Mouse (Mus musculus) ES-Bruce4 (cell line): ENCODE measurements at regions not wholly inside any gene's neighbourhood (a gene's known extent, or its start where the extent isn't known, plus 50 kb on each side); places are given as distances from the start of the nearest gene placed in this dataset.

Experiments used
- H3K27ac ChIP-seq: 2 replicates; pipeline ENCODE4 v1.5.1; 2012; ENCODE audit warnings: low read length, inconsistent platforms; ENCODE audit not compliant: insufficient read depth
- H3K27me3 ChIP-seq: 2 replicates; pipeline ENCODE4 v1.6.1; 2012; ENCODE audit warnings: mild to moderate bottlenecking, low read length, inconsistent platforms; ENCODE audit not compliant: control insufficient read depth, poor library complexity, insufficient read depth, severe bottlenecking
- H3K36me3 ChIP-seq: 2 replicates; pipeline ENCODE4 v1.6.1; 2012; ENCODE audit warnings: inconsistent platforms, mild to moderate bottlenecking, low read length, moderate library complexity; ENCODE audit not compliant: control insufficient read depth, poor library complexity, insufficient read depth, severe bottlenecking
- H3K4me1 ChIP-seq: one replicate; pipeline ENCODE4 v1.8.1; 2011; ENCODE audit warnings: low read length; ENCODE audit not compliant: control insufficient read depth, insufficient read depth
- H3K4me3 ChIP-seq: 2 replicates; pipeline ENCODE4 v1.5.1; 2011; ENCODE audit warnings: low read depth, mild to moderate bottlenecking, low read length
- H3K9ac ChIP-seq: 2 replicates; pipeline ENCODE4 v1.6.1; 2012; ENCODE audit warnings: low read depth, mild to moderate bottlenecking, inconsistent platforms; ENCODE audit not compliant: poor library complexity, severe bottlenecking
- H3K9me3 ChIP-seq: replicated peaks from 2 replicates; pipeline ENCODE4 v1.6.1; 2012; ENCODE audit warnings: mild to moderate bottlenecking, low read length, inconsistent platforms; ENCODE audit not compliant: control insufficient read depth, poor library complexity, insufficient read depth, severe bottlenecking
- CTCF ChIP-seq: IDR thresholded peaks from one replicate; pipeline ENCODE4 v1.8.1; 2011; ENCODE audit warnings: low read depth, low read length
- EP300 ChIP-seq: IDR thresholded peaks from 2 replicates; pipeline ENCODE4 v1.6.1; 2011; ENCODE audit warnings: low read depth, low read length; ENCODE audit not compliant: insufficient read depth
- POLR2A ChIP-seq: IDR thresholded peaks from one replicate; pipeline ENCODE4 v1.8.1; 2011; ENCODE audit warnings: low read length; ENCODE audit not compliant: insufficient read depth

DNA sequence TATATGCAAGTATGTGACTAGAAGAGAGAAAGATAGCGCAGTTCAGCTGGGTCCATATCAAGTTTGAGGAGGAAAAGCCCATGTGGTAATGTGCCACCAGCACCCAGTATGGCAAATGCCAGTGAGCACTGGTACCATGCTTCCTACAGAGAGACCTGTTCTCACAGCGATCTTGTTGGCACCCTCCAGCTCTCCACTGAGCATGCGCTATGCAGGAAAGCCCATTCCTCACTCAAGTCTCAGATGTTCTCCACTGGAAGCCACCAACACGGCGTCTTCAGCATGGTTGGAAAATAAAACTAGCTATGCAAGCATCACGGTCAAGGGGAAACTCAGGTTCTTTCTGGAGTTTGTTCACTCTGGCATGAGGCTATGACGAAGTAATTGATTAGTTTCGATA is 567.3 kb upstream of the Gm10131 start:
- no peak overlapping the region for H3K27ac ChIP-seq
- no peak overlapping the region for H3K4me3 ChIP-seq
- no peaks in the 10 kb centered on the region for H3K9me3 ChIP-seq
- H3K27me3 ChIP-seq: 0 out of 2 replicates have a peak, but pooled peaks cover 2% of the 10 kb centered on the region
- H3K36me3 ChIP-seq: no peaks in the 10 kb centered on the region
- H3K4me1 ChIP-seq: no peaks in the 10 kb centered on the region
- no peak overlapping the region for H3K9ac ChIP-seq
- TF ChIP-seq EP300: no peak
- TF ChIP-seq CTCF: no peak
- TF ChIP-seq POLR2A: no peak

DNA sequence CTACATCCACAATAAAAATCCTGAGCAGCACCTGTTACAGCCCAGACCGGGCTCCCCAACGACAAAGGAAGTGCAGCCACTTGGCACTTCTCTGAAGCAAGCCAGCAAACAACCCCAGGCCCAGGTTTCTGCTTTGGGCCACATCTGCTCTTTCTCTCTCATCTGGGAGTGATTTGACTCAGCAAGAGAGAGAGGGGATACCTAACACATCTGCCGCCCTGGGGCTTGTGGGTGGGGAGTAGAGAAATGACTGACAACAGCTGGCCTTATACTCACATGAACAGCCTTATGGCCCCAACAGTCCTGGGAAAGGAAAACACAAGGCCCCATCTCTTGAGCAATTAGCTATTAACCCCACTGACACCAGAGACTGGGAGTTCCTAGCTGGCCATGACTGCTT is 560.2 kb upstream of the Gm10131 start:
- peaks cover 2% of the 10 kb centered on the region; the same call in 1 of the 2 replicates for H3K27me3 ChIP-seq
- no peak for TF ChIP-seq EP300
- no peak for TF ChIP-seq CTCF
- no peak for TF ChIP-seq POLR2A
- H3K27ac ChIP-seq: no peak overlapping the region
- no peaks in the 10 kb centered on the region for H3K36me3 ChIP-seq
- no peak overlapping the region for H3K4me3 ChIP-seq
- no peaks in the 10 kb centered on the region for H3K9me3 ChIP-seq
- H3K4me1 ChIP-seq: no peaks in the 10 kb centered on the region
- no peak overlapping the region for H3K9ac ChIP-seq

- Histone ChIP-seq H3K27me3 (peaks cover 2% of the 10 kb centered on the region; the same call in 1 of the 2 replicates), H3K9ac (no peak overlapping the region), H3K4me1 (no peaks in the 10 kb centered on the region), H3K27ac (no peak overlapping the region), H3K9me3 (no peaks in the 10 kb centered on the region), H3K36me3 (no peaks in the 10 kb centered on the region), H3K4me3 (no peak overlapping the region)
- TF ChIP-seq EP300 (no peak), CTCF (no peak), POLR2A (no peak)
Measured at GRCm38 (mm10) chr8:34670930-34671715, 559.6 kb upstream of the Gm10131 start.

DNA sequence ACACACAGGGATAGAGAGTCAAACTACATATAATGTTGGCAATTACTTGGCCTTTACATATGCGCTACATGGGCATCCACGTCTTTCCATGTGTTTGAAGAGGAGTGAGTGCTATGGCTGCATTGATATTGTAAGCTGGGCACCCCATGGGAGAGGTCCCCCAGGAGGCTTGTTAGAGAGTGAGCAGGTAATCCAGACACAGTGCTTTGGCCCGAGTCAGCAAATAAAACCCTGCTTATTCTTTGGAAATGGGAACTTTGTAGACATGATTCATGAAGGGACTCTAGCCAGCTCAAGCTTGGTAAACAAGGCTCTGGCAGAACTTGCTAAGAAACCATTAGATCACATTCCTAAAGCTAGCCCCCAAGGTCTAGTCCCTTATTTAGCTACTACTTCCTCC is 557.6 kb upstream of the Gm10131 start:
- H3K36me3 ChIP-seq: no peaks in the 10 kb centered on the region
- no peak overlapping the region for H3K9ac ChIP-seq
- no peak overlapping the region for H3K4me3 ChIP-seq
- TF ChIP-seq POLR2A (no peak), CTCF (no peak), EP300 (no peak)
- no peaks in the 10 kb centered on the region for H3K4me1 ChIP-seq
- peaks cover 6% of the 10 kb centered on the region for H3K9me3 ChIP-seq
- no peak overlapping the region for H3K27ac ChIP-seq
- H3K27me3 ChIP-seq: no peaks in the 10 kb centered on the region; the same call in 1 of the 2 replicates

- Histone ChIP-seq H3K9ac (no peak overlapping the region), H3K9me3 (peaks cover 31% of the 10 kb centered on the region), H3K36me3 (no peaks in the 10 kb centered on the region), H3K27me3 (no peaks in the 10 kb centered on the region; the same call in 1 of the 2 replicates), H3K4me1 (no peaks in the 10 kb centered on the region), H3K4me3 (no peak overlapping the region), H3K27ac (no peak overlapping the region)
- TF ChIP-seq CTCF: no peak
- no peak for TF ChIP-seq EP300
Measured at GRCm38 (mm10) chr8:34664429-34664828, 552.9 kb upstream of the Gm10131 start.

- H3K4me3 ChIP-seq: no peak overlapping the region
- peaks cover 37% of the 10 kb centered on the region for H3K9me3 ChIP-seq
- no peak overlapping the region for H3K9ac ChIP-seq
- no peaks in the 10 kb centered on the region for H3K4me1 ChIP-seq
- no peaks in the 10 kb centered on the region for H3K36me3 ChIP-seq
- no peak for TF ChIP-seq CTCF
- TF ChIP-seq EP300: no peak
- TF ChIP-seq POLR2A: no peak
- H3K27ac ChIP-seq: no peak overlapping the region
- H3K27me3 ChIP-seq: no peaks in the 10 kb centered on the region
Measured at GRCm38 (mm10) chr8:34662532-34662931, 551.0 kb upstream of the Gm10131 start.
